Mouse (Mus musculus): ENCODE results near the gene Podxl. TPM values are rescaled to one million over a fixed set of nuclear protein-coding genes. Genes with fewer than 3 reads are reported as not detected.

Gene Podxl
- polyA plus RNA-seq (2016; fragmentation: Nextera tagmentation; extraction: Ambion mirVana) = 9.2 and 10.1 TPM in 2 replicates

GRCm38 (mm10) chr6:31563235-31564181 is at the start of gene Podxl:
TSS of gene Podxl (minus strand) at chr6:31563981.
- ATAC-seq (ENCODE audit: insufficient number of reproducible peaks, insufficient read depth, low FRiP score, low TSS enrichment) = peak; percentile 83
- Histone ChIP-seq H3K4me1 (peaks cover 25% of the 10 kb centered on the region; the same call in 1 of the 2 replicates), H3K27ac (0 out of 2 replicates have a peak within 1 kb of the TSS, but pooled peaks have one; percentile 11), H3K4me3 (peak within 1 kb of the TSS; percentile 59), H3K27me3 (peaks cover 74% of the 10 kb centered on the region), H3K9ac (peak within 1 kb of the TSS; percentile 49), H3K36me3 (no peaks in the 10 kb centered on the region), H3K4me2 (replicated peaks) (peak within 1 kb of the TSS; percentile 92), H3K9me3 (no peaks in the 10 kb centered on the region)
- under 1% methylated on average over 66 of the region's 91 CpGs for whole genome bisulfite sequencing

GRCm38 (mm10) chr6:31612560-31613270 is 48.9 kb upstream of the Podxl start:
- Histone ChIP-seq H3K27ac (no peak overlapping the region), H3K36me3 (no peaks in the 10 kb centered on the region), H3K4me2 (replicated peaks) (no peak overlapping the region), H3K4me1 (no peaks in the 10 kb centered on the region), H3K4me3 (no peak overlapping the region), H3K9ac (no peak overlapping the region), H3K27me3 (no peaks in the 10 kb centered on the region), H3K9me3 (no peaks in the 10 kb centered on the region)
- WGBS = 82% methylated on average over 17 of the region's 17 CpGs
- no peak for ATAC-seq (ENCODE audit: insufficient number of reproducible peaks, insufficient read depth, low FRiP score, low TSS enrichment)

GRCm38 (mm10) chr6:31606429-31606828 is 42.6 kb upstream of the Podxl start:
- no peaks in the 10 kb centered on the region for H3K4me1 ChIP-seq
- no peaks in the 10 kb centered on the region for H3K9me3 ChIP-seq
- no peak overlapping the region for H3K9ac ChIP-seq
- WGBS = 70% methylated on average over 4 of the region's 4 CpGs
- ATAC-seq (ENCODE audit: insufficient number of reproducible peaks, insufficient read depth, low FRiP score, low TSS enrichment) = no peak
- H3K27me3 ChIP-seq = no peaks in the 10 kb centered on the region
- H3K4me2 ChIP-seq (replicated peaks) = no peak overlapping the region
- no peaks in the 10 kb centered on the region for H3K36me3 ChIP-seq
- no peak overlapping the region for H3K4me3 ChIP-seq
- H3K27ac ChIP-seq = no peak overlapping the region

- no peak overlapping the region for H3K4me3 ChIP-seq
- H3K4me1 ChIP-seq = no peaks in the 10 kb centered on the region
- H3K36me3 ChIP-seq = no peaks in the 10 kb centered on the region
- WGBS = 51% methylated on average over 7 of the region's 7 CpGs
- ATAC-seq (ENCODE audit: insufficient number of reproducible peaks, insufficient read depth, low FRiP score, low TSS enrichment) = no peak
- no peak overlapping the region for H3K4me2 ChIP-seq (replicated peaks)
- H3K27me3 ChIP-seq = no peaks in the 10 kb centered on the region
- H3K9ac ChIP-seq = no peak overlapping the region
- H3K9me3 ChIP-seq = no peaks in the 10 kb centered on the region
- no peak overlapping the region for H3K27ac ChIP-seq
Observed at GRCm38 (mm10) chr6:31604629-31605265, 41.0 kb upstream of the Podxl start.

GRCm38 (mm10) chr6:31602489-31602888 is 38.7 kb upstream of the Podxl start:
- no peaks in the 10 kb centered on the region for H3K36me3 ChIP-seq
- no peaks in the 10 kb centered on the region for H3K9me3 ChIP-seq
- no peak overlapping the region for H3K4me2 ChIP-seq (replicated peaks)
- WGBS = 84% methylated on average over 4 of the region's 4 CpGs
- H3K4me1 ChIP-seq = no peaks in the 10 kb centered on the region
- no peaks in the 10 kb centered on the region for H3K27me3 ChIP-seq
- ATAC-seq (ENCODE audit: insufficient number of reproducible peaks, insufficient read depth, low FRiP score, low TSS enrichment) = no peak
- no peak overlapping the region for H3K4me3 ChIP-seq
- no peak overlapping the region for H3K27ac ChIP-seq
- H3K9ac ChIP-seq = no peak overlapping the region

- Histone ChIP-seq H3K36me3 (no peaks in the 10 kb centered on the region), H3K27ac (no peak overlapping the region)
Observed at GRCm38 (mm10) chr6:31601131-31601530, 37.4 kb upstream of the Podxl start.

GRCm38 (mm10) chr6:31599863-31600262 is 36.1 kb upstream of the Podxl start:
- 39% methylated on average over 3 of the region's 3 CpGs for WGBS
- H3K4me2 ChIP-seq (replicated peaks) = no peak overlapping the region
- no peaks in the 10 kb centered on the region for H3K36me3 ChIP-seq
- peaks cover 9% of the 10 kb centered on the region for H3K4me1 ChIP-seq
- no peak for ATAC-seq (ENCODE audit: insufficient number of reproducible peaks, insufficient read depth, low FRiP score, low TSS enrichment)
- H3K4me3 ChIP-seq = no peak overlapping the region
- H3K27ac ChIP-seq = no peak overlapping the region
- no peak overlapping the region for H3K9ac ChIP-seq
- no peaks in the 10 kb centered on the region for H3K27me3 ChIP-seq
- H3K9me3 ChIP-seq = no peaks in the 10 kb centered on the region

More at GRCm38 (mm10) chr6:31601131-31601530, 37.4 kb upstream of the Podxl start:
- no peak for ATAC-seq (ENCODE audit: insufficient number of reproducible peaks, insufficient read depth, low FRiP score, low TSS enrichment)
- Histone ChIP-seq H3K9me3 (no peaks in the 10 kb centered on the region), H3K4me1 (peaks cover 9% of the 10 kb centered on the region), H3K9ac (no peak overlapping the region), H3K4me2 (replicated peaks) (no peak overlapping the region), H3K4me3 (no peak overlapping the region), H3K27me3 (no peaks in the 10 kb centered on the region)
- 25% methylated on average over 3 of the region's 3 CpGs for WGBS

- Histone ChIP-seq H3K27ac (no peak overlapping the region), H3K9ac (no peak overlapping the region), H3K9me3 (no peaks in the 10 kb centered on the region), H3K4me3 (no peak overlapping the region), H3K4me1 (peaks cover 9% of the 10 kb centered on the region), H3K36me3 (no peaks in the 10 kb centered on the region), H3K4me2 (replicated peaks) (no peak overlapping the region), H3K27me3 (no peaks in the 10 kb centered on the region)
- no peak for ATAC-seq (ENCODE audit: insufficient number of reproducible peaks, insufficient read depth, low FRiP score, low TSS enrichment)
- 67% methylated on average over 6 of the region's 6 CpGs for WGBS
Observed at GRCm38 (mm10) chr6:31598349-31598911, 34.6 kb upstream of the Podxl start.

- H3K4me2 ChIP-seq (replicated peaks) = 0 out of 2 replicates have a peak overlapping the region, but pooled peaks have one; percentile 1
- no peaks in the 10 kb centered on the region for H3K27me3 ChIP-seq
- no peak for ATAC-seq (ENCODE audit: insufficient number of reproducible peaks, insufficient read depth, low FRiP score, low TSS enrichment)
- H3K4me3 ChIP-seq = no peak overlapping the region
- no peaks in the 10 kb centered on the region for H3K36me3 ChIP-seq
- H3K9me3 ChIP-seq = no peaks in the 10 kb centered on the region
- H3K9ac ChIP-seq = no peak overlapping the region
- WGBS = 28% methylated on average over 4 of the region's 4 CpGs
- H3K4me1 ChIP-seq = peaks cover 9% of the 10 kb centered on the region
- H3K27ac ChIP-seq = peak overlapping the region; percentile 74; the same call in 1 of the 2 replicates
Observed at GRCm38 (mm10) chr6:31597136-31597460, 33.3 kb upstream of the Podxl start.

GRCm38 (mm10) chr6:31596346-31597135 is 32.8 kb upstream of the Podxl start:
- no peak for ATAC-seq (ENCODE audit: insufficient number of reproducible peaks, insufficient read depth, low FRiP score, low TSS enrichment)
- H3K36me3 ChIP-seq = no peaks in the 10 kb centered on the region
- no peaks in the 10 kb centered on the region for H3K9me3 ChIP-seq
- WGBS = 23% methylated on average over 20 of the region's 20 CpGs
- no peak overlapping the region for H3K9ac ChIP-seq
- peak overlapping the region; percentile 74 for H3K27ac ChIP-seq
- H3K4me1 ChIP-seq = peaks cover 9% of the 10 kb centered on the region
- H3K27me3 ChIP-seq = no peaks in the 10 kb centered on the region
- 0 out of 2 replicates have a peak overlapping the region, but pooled peaks have one; percentile 1 for H3K4me2 ChIP-seq (replicated peaks)
- H3K4me3 ChIP-seq = no peak overlapping the region
